Mouse (Mus musculus) frontal cortex, postnatal 10 days (tissue): ENCODE measurements around the gene 6030452D12Rik.

Source experiments
- DNase-seq, 2 experiments: peaks; one replicate each; pipeline ENCODE4 v3.0.0; 2022; ENCODE audit warnings: low spot score in 2 of 2, mixed read lengths in 1 of 2

6030452D12Rik gene

DNA sequence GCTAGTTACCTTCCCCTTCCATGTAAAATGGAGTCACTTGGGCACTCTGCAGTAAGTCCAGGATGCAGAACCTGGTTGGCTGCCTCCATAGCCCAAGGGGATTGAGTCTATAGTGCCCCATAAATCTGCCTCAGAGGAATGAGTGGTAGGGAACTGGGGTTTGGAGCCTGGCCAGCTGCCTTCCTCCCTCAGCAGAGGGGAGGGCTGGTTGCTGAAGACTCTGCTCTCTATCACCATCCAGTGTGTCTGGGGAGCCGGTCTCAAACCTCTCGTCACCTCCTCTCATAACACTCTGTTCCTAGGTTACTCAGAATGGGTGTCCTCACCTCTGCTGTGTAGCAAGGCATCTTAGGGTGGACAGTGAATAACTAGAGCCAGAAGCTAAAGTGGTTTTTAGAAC is 16.3 kb downstream of the 6030452D12Rik start:
- no peak for DNase-seq

DNA sequence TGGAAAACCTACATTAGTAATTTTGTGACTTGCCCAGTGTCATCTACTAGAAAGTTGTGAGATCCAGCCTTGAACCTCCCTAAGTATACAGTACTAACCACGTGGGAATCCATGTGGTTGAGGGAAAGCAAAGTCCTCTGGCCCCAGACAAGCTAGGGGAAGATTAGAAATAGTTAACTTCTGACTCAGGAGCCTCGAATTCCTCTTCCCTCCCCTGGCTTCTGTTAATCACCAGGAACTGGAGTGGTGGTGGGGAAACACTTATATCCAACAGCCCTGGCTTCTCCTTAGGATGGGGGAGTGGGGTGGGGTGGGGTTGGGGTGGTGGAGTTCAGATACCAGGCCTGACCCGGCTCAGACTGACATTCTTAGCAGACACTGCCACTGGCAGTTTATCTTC is 18.4 kb downstream of the 6030452D12Rik start:
- DNase-seq = no peak

DNA sequence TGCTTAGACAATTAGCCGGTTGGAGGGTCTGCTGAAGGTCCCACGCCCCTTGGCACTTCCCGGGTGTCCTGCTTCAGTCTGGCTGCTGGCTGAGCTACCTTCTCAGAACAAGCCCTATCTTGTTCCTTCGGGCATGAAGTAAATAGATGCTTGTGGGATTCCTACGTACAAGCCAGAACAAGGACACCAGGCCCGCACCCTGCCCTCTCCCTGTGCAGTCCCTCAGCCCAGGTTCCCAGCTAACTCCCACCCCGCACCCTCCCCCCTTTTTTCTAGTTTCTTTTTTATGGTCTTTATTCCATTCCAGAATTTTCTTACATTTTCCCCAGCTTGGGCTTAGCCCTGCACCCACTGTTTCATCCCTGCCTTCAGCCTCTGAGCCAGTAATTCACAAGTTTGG is 20.3 kb downstream of the 6030452D12Rik start:
- DNase-seq = no peak

DNA sequence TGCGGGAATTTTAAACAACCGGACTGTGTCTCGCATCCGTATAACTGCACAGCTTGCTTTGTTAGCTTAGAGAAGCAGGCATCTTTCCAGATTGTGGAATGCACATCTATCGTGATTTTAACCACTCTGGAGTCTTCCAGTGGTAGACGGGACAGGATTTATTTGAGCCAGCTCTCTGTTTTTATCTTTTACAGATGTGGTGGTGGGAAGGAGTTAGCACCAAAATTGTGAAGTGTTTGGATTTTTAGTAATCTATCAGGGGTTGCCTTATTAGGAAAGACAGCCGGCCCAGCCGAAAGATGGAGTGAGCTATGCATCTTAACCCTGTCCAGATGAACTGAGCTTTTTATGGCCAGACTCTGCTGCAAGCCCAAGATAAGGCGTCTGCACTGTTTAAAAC is 21.5 kb downstream of the 6030452D12Rik start:
- DNase-seq = no peak

DNA sequence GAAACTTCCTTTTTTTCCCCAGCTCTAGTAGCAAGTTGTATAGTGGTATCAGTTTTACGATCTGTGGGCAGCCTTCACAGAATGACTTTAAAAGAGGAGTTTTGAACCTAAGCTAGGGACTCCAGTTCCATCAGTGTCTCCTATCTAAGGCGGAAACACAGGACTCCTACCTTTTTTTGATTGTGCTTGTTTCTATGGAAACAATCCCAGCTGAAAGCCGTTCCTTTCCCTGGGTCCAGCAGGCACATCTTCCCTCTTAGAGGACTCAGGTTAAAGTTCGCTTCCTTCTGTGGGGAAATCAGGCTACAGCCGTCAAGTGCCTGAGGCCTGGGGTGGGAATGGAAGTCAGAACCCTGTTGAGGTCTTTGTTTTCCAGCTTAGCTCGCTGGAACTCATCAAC is 26.4 kb downstream of the 6030452D12Rik start:
- no peak for DNase-seq

DNA sequence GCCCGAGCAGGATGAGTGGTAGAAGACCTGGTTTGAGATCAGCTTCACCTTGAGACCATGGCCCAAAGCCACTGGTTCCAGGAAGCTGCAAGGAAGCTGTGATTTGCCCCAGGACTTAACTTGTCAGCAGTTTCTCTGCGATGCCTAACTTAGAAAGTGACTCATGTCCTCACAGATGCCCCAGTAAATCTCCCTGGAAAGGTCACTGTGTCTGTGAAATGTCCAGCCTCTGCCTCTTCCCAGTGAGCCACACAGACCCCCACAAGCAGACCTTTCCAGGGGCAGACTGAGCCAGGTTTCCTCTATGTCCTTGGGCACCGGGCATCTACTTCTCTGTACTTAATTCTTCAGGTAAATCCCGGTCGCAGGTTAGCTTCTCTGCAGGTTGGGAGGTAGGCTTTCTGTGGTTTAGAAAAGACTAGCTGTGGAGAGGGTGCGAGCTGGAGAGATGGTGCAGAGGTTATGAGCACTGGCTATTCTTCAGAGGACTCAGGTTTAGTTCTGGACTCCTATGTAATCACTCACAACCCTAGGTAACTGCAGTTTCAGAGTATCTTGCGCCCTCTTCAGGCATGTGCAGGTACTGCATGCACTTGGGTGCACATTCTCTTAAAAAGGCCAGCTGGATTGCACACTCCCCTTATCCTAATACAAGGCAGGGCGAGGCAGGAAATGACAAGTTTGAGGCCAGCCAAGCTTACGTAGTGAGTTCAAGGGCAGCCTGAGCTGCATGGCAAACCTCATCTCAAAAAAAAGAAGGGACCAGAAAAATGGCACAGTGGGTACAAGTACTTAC is 27.1 kb downstream of the 6030452D12Rik start:
- DNase-seq = no peak

DNA sequence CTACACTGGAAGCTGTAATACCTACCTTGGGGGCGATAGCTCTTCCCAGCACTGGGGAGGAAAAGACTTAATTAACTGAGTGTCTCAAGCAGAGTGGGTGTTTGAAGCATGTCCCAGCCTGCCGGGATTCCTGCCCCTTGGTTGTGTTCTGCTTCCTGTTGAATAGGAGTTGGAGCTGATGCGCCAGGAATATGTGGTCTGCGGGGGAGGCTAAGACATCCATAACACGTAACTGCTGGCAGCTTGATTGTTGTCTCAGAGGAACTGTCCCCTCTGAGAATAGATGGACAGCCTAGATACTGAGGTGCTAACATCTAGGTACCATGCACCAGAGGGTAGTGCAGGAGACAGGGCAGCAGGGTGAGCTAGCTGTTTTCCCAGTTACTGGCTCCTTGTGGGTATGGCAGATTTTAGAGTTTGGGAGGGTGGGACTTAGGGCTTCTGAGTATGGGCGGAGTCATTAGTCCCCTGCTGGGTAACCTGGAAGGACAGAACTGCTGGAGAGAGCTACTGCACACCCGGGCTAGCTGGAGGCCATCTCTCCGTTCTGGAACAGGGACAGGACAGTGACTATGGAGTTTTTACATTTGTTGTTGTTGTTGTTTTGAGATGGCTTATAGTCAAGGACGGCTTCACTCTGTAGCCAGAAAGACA is 28.4 kb downstream of the 6030452D12Rik start:
- DNase-seq = no peak

DNA sequence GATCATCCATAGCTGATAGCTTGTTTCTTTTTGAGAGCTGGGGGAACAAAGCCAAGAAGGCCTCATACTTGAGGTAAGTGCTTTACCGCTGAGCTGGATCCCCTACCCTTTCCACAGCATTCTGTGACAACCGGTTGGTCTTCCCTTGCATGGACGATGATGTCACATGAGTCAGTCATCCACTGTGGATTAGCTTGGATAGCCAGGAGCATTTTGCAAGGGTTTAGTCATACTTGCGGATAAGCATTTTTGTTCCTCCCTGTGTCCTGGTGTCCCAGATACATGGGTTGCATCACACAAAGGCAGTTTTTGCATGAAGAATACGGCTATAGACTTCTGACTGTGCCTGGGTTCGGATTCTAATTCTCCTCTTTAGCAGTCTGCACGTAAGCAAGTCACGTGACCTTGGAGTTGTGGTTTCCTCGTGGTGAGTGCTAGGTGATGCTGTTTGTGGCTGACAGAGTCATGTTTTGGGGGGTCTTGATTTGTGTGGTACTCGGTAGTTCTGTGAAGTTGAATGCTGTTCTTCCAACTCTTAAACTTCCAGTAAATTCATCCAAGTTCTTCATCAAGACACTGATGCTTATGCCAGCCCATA is 29.7 kb downstream of the 6030452D12Rik start:
- DNase-seq = no peak

DNA sequence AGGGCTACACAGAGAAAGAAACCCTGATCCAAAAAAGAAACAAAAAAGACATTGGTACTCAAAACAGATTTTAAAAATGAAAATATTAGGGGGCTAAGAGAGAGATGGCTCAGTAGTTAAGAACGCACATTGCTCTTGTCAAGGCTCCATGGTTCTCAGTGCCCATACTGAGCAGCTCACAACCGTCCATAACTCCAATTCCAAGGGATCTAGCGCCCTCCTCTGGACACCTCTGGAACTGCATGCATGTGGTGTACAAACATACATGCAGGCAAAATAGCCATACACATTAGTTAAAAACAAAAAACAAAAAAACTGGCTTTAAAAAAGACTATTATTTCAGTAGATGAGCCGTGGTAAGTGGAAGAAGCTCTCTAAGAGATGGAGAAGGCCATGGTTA is 30.2 kb downstream of the 6030452D12Rik start:
- DNase-seq = no peak

DNA sequence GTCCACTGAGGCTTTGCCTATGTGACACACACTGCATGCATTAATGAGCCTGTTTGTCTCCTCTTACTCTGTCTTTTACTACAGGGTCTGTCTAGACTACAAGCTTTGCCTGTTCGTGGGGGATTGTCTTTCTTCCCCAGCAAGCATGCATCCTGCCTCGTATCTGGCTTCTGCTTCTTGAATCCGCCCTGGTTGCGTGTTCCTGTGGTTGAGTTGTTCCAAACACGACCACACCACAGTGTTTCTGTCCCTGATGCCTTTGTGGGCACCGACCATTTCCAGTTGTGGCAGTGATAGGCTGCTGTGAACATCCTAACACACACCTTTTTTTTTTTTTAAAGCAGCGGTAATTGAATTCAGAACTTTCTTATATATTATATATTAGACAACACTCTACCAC is 33.4 kb downstream of the 6030452D12Rik start:
- DNase-seq = no peak

DNA sequence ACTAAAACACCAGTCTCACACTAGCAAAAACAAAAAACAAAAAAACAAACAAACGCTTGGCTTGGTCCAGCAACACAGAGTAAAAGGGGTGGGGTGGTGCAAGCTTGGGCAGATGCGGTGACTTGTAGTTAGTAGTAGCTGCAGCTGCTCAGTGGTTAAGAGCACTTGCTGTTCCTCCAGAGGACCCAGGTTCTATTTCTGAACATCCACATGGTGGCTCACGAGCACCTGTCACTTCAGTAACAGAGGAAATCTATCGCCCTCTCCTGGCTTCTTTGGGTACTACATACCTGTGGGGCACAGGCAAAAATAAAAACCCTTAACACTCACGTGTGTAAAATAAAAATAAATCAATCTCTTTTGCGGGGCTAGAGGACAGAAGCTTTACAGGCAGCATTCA is 34.1 kb downstream of the 6030452D12Rik start:
- peak in 1 of 2 experiments; percentile 28 for DNase-seq

DNA sequence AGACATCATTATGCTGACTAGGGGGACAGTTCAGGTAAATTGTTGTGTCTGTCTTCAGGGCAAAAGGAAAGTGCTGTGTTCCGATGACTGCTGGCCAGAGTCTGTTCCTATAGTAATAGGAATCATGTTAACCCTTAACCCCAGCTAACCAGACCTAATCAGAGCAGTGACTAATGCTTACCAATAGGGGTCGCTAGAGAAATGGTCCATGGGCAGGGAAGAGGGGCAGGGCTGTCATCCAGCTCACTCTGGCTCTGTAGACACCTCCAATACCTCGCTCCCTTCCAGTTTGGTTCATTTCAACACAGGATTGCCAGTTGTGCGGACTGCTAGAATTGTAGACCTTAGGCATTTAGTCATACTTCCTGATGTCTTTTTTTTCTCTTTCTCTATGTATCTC is 35.1 kb downstream of the 6030452D12Rik start:
- no peak for DNase-seq

DNA sequence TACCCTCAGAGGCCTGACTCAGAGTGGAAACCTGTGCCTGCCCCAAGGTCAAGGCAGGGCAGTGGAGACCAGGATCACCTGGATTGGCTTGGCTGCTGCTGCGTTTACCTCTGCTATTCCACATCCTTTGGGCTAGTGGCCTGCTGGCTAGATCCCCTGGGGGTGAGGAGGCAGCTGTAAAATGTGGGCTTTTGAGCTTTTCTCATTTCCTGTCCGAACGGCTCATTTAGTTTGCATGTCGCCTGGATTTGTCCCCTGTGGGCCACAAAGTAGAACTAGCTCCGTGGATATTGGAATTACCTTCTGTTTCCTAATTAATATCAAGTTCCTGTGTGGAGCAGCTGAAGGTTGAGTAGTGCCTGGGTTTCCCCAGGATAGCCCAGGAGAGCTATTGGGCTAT is 38.9 kb downstream of the 6030452D12Rik start:
- no peak for DNase-seq

DNA sequence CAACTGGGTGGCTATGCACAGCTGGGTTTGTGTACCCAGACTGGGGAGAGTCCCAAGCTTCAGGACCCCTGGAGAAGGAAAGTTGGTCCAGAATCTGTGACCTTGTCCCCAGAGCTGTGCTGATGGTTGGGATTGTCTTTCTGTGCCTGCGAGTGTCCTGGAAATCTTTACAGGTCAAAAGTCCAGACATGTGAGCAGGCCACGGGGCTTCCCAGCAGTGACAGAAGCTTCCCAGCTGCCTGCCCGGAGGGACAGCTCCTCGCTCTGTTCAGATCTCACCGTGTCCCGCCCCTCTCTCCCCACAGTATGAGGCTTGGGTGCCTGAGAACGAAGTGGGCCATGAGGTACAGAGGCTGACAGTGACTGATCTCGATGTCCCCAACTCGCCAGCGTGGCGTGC is 40.7 kb downstream of the 6030452D12Rik start:
- no peak for DNase-seq

DNA sequence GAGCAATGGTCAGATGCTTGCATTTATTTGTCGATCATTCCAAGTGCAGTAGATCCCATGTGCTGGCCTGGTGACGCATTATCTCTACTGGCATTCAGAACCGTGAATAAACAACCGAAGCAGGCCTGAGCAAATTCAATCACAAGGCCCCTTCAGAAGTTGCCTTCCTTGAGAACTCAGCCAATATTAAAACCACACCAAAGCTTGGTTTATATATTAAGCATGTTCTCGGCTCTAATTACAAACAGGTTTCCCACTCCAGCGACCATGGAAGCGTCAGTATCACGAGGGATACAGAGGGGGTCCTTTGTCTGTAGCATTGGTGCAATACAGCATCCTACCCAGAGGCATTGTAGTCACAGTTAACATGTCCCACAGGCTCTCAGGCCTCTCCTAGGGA is 42.7 kb downstream of the 6030452D12Rik start:
- no peak for DNase-seq

DNA sequence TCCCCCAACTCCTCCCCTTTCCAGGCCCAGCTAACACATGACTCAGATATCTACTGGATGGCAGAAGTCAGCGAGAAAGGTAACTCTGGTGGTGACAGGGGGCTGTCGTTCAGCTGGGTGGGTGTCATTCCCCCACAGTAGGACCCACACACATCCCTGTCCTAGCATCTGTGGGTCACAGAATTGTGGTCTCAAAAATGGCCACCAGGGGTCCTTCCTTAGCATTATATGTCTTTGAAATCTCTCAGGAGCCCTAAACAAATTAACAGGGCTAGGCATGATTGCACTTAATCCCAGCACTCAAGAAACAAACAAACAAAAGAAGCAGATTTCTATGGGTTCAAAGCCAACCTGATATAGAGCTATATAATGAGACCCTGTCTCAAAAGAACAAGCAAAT is 44.8 kb downstream of the 6030452D12Rik start:
- DNase-seq = no peak

DNA sequence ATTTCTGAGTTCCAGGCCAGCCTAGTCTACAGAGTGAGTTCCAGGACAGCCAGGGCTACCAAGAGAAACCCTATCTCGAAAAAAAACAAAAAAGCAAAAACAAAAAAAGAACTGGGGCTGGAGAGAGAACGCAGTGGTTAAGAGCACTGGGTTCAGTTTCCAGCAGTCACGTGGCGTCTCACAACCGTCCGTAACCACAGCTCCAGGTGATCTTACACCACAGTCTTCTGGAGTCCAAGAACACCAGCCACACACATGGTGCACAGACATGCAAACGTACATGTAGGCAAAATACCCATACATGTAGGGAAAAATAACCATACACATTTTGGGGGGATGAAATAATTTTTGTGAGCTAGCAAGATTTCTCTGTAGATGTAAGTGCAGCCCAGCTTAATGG is 46.4 kb downstream of the 6030452D12Rik start:
- DNase-seq = no peak

DNA sequence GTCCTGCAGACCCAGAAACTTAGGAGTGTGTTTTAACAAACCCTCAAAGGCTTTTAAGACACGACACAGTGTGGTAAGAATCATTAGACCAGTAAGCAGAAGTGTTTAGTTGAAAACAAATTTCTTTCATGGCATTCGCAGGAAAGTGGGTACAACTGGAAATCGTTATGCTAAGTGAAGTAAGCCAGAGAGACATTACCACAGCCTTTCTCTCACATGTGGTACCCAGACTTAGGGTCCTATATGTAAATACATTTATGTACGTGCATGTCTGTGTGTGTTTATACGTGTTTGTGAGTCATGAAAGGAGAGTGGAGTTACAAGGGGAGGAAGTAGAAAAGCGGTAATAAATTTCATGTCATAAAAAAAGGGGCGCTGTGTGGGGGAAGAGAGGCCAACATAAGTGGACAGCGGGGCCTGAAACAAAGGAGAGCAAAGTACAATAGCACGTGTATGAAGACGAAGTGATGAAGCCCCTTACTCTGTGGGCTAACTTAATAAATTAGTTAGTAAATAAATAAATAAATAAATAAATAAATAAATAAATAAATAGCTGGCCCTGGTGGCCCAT is 48.1 kb downstream of the 6030452D12Rik start:
- DNase-seq = no peak

DNA sequence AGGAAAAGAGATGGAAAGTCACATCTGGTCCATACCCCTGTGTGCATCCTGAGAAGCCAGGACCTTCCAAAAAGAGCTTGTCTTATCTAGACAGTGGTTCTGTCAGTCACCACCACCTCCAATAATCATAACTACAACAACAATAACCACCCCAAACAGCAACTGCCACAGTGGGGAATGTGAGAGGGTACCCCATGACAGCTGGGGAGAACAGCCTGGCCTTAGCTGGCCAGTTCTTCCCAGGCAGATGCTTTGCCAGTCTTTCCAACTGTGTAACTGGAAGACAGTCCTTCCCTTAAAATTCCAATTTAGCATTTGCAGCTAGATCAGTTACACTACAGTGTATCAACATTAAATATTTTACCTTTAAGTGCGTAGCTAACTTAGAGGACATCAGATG is 50.6 kb downstream of the 6030452D12Rik start:
- DNase-seq = no peak

DNA sequence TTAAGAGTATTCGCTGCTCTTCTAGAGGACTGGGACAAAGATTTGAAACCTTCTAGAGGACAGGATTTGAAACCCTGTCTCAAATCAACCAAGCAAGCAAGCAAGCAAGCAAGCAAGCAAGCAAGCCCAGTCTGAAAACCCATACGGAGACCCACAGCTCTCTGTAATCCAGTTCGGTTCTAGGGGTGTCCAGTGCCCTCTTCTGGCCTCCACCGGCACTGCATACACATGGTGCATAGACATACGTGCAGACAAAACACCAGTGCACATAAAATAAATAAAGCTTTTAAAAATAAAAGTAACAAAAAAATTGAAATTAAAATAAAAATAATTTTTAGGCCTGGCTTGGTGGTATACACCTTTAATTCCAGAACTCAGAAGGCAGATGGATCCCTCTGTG is 53.7 kb downstream of the 6030452D12Rik start:
- DNase-seq = no peak

DNA sequence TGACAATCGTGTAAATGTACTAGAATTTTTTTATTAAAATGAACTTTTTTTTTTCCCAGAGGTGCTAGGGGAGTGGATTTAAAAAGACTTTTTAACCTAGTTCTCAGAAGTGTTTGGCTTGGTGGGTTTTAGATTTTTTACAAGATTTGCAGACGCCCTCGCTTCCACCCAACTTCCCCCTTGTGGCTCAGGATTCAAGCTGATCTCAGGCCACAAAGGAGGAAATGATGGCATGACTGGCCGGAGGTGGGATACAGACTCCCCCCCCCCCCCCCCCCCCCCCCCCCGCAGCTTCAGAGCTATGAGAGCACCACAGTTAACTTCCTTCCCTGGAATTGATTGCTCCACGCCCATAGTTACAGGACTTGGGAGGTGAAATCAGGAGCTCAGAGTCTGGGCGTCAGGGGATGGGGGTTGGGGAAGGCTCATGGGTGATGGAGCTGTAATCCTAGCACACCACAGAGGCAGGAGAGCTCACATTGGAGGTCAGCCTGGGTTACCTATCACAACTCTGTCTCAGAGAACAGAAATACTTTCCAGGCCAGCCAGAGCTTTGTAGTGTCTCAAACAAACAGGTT is 55.8 kb downstream of the 6030452D12Rik start:
- DNase-seq = no peak
